Mouse (Mus musculus): ENCODE measurements around the gene Mpdz.

- TF ChIP-seq POLR2A (IDR thresholded peaks at IDR 0.05; ENCODE audit: insufficient read length, low read depth) (no peak), E2F4 (IDR thresholded peaks at IDR 0.05; ENCODE audit: insufficient read depth) (no peak), TCF12 (IDR thresholded peaks at IDR 0.05; ENCODE audit: insufficient read depth, poor library complexity, severe bottlenecking) (no peak), USF1 (IDR thresholded peaks at IDR 0.05; ENCODE audit: low read depth) (no peak), MAX (IDR thresholded peaks at IDR 0.05; ENCODE audit: low read depth) (no peak), REST (IDR thresholded peaks at IDR 0.05; ENCODE audit: insufficient read depth, insufficient read length) (no peak), POLR2AphosphoS2 (IDR thresholded peaks at IDR 0.05; ENCODE audit: insufficient read length, low read depth) (no peak), CEBPB (IDR thresholded peaks at IDR 0.05; ENCODE audit: insufficient read depth, poor library complexity, severe bottlenecking) (peak; percentile 28; the same call in 1 of the 2 replicates)
These were observed 133.0 kb downstream of the Mpdz start for GRCm38 (mm10) chr4:81309473-81310167.

All from myocyte (in vitro differentiated cells).